Mouse (Mus musculus) liver, embryonic 11.5 days (tissue): ENCODE measurements around the gene Oprl1. TPM values are rescaled to one million over a fixed set of nuclear protein-coding genes. Genes with fewer than 3 reads are reported as not detected.
A peak's percentile ranks its signal among the peaks of the same experiment; 100 is the strongest.

ENCODE experiments used
- ATAC-seq: fragments of 200-750 bp; cut with Nextera tagmentation; replicated peaks from 2 replicates; pipeline ENCODE4 v1.8.0; 2017; ENCODE audit warnings: moderate number of reproducible peaks, mild to moderate bottlenecking, moderate TSS enrichment, moderate library complexity; ENCODE audit not compliant: low FRiP score
- DNase-seq: peaks from one replicate; pipeline ENCODE4 v3.0.0-alpha.2; 2017; ENCODE audit warnings: low spot score
- H3K27ac ChIP-seq: fragments of 300-500 bp; sonication (generic); 2 replicates; pipeline ENCODE4 v1.5.1; 2014; ENCODE audit warnings: mild to moderate bottlenecking, low read depth, low read length, control low read depth
- H3K27me3 ChIP-seq: fragments of 300-500 bp; sonication (generic); replicated peaks from 2 replicates; pipeline ENCODE4 v1.6.1; 2014; ENCODE audit warnings: low read length, mixed read lengths; ENCODE audit not compliant: control insufficient read depth, insufficient read depth
- H3K36me3 ChIP-seq: fragments of 300-500 bp; sonication (generic); 2 replicates; pipeline ENCODE4 v1.6.1; 2014; ENCODE audit warnings: mild to moderate bottlenecking, low read length, moderate library complexity, mixed read lengths; ENCODE audit not compliant: control insufficient read depth, insufficient read depth
- H3K4me1 ChIP-seq: fragments of 300-500 bp; sonication (generic); replicated peaks from 2 replicates; pipeline ENCODE4 v1.6.1; 2014; ENCODE audit warnings: low read length, mixed read lengths; ENCODE audit not compliant: control insufficient read depth, insufficient read depth
- H3K4me2 ChIP-seq: fragments of 300-500 bp; sonication (generic); 2 replicates; pipeline ENCODE4 v1.6.1; 2014; ENCODE audit warnings: mild to moderate bottlenecking, control low read depth, moderate library complexity
- H3K4me3 ChIP-seq: fragments of 300-500 bp; sonication (generic); 2 replicates; pipeline ENCODE4 v1.5.1; 2014; ENCODE audit warnings: low read depth, low read length, control low read depth
- H3K9ac ChIP-seq: fragments of 300-500 bp; sonication (generic); 2 replicates; pipeline ENCODE4 v1.6.1; 2014; ENCODE audit warnings: low read depth, low read length, control low read depth
- H3K9me3 ChIP-seq: fragments of 300-500 bp; sonication (generic); 2 replicates; pipeline ENCODE4 v1.6.1; 2016; ENCODE audit warnings: low read length, inconsistent platforms, mixed read lengths; ENCODE audit not compliant: control insufficient read depth
- WGBS: fragments of 180-500 bp; shearing (Covaris S2); extraction: QIAGEN DNeasy Blood & Tissue Kit; methylation state at CpG from one replicate; pipeline ENCODE4 v1.1.7; 2014; 5-methylcytosine and 5-hydroxymethylcytosine counted together
- polyA plus RNA-seq: library from polyadenylated mRNA; unstranded; fragments of >200 nt; fragmentation: Nextera tagmentation; extraction: Ambion mirVana; gene quantifications from 2 replicates; pipeline ENCODE4 v1.2.1, GENCODE M21; 2014

The Oprl1 gene
- polyA plus RNA-seq, 1 experiment from 2014 or later = 2.0 TPM

DNA sequence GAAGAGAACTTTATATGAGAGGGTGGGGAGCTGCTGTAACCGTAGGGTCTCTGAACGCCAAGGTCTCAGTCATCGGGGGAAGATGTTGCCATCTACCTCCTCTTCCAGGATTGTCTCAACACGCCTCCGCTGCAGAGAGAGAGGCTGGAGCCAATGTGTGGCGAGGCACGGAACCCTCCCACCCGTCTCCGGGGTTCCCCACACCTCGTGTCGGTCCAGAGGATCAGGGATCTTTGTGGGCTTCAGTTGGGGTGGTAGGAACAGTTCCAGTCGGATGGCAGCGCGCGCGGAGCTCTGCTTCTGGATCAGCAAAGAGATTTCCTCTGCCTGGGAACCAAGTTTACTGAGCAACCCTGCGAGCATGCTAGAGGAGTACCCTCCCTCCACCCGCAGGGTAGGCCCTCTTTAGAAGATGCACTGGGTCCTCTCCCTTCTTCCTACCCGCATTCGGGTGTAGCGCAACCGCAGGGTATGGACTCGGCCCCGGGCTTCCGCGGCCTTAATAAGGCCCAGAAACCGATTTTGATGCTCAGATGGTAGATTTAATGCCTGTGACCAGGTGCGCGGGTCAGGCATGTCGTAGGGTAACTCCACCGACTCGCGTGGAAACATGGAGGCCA is 17.9 kb upstream of the Oprl1 start:
- Histone ChIP-seq H3K27me3 (0 out of 2 replicates have a peak, but pooled peaks cover 2% of the 10 kb centered on the region), H3K27ac (no peak overlapping the region), H3K4me1 (no peaks in the 10 kb centered on the region; the same call in 1 of the 2 replicates), H3K9ac (no peak overlapping the region), H3K4me3 (no peak overlapping the region), H3K9me3 (no peaks in the 10 kb centered on the region), H3K4me2 (no peak overlapping the region), H3K36me3 (no peaks in the 10 kb centered on the region)
- no peak for DNase-seq
- 67% methylated on average over 33 of the region's 33 CpGs for WGBS
- ATAC-seq = no peak

DNA sequence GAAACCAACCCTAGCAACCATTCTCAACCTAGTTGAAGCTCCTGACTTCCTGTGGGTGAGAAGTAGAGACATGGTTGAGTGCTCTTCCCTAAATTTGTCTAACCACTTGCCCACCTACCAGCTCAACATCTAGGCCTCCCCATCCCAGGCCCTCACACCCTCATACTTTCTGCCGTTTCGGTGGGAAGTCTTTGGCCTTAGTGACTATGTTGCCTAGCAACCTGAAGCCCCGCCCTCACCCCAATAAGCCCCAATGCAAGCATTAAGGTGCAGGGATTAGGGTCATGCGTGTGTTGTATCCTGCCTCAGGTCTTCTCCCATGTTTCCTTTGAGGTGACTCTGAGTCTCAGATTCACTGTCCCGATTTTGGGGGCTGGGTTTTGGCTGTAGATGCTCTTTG is 16.6 kb upstream of the Oprl1 start, which contains the start of gene Lkaaear1:
TSS of gene Lkaaear1 (minus strand) at position 202 of the 400 bp plus-strand sequence.
- no peak for DNase-seq
- Histone ChIP-seq H3K9me3 (no peaks in the 10 kb centered on the region), H3K4me1 (no peaks in the 10 kb centered on the region), H3K4me2 (no peak within 1 kb of the TSS), H3K36me3 (no peaks in the 10 kb centered on the region), H3K9ac (no peak within 1 kb of the TSS), H3K27ac (no peak within 1 kb of the TSS), H3K4me3 (no peak within 1 kb of the TSS), H3K27me3 (0 out of 2 replicates have a peak, but pooled peaks cover 2% of the 10 kb centered on the region)
- ATAC-seq = no peak
- 61% methylated on average over 5 of the region's 5 CpGs for WGBS

DNA sequence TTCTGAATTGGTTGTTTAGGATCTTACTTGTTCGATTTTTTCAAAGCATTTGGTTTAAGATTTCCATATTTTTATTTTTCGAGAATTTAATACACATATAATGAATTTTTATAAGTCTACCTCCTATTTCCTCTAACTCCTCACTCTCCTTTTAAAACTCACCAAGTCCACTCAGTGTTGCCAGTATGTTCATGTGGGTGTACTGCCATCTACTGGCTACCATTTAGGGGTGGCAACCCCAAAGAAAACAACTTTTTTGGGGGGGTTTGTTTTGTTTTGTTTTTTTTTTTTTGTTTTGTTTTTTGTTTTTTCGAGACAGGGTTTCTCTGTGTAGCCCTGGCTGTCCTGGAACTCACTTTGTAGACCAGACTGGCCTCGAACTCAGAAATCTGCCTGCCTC is 8.1 kb upstream of the Oprl1 start:
- Histone ChIP-seq H3K9me3 (no peaks in the 10 kb centered on the region), H3K27me3 (no peaks in the 10 kb centered on the region), H3K4me2 (no peak overlapping the region), H3K9ac (no peak overlapping the region), H3K36me3 (no peaks in the 10 kb centered on the region), H3K27ac (no peak overlapping the region), H3K4me3 (no peak overlapping the region), H3K4me1 (no peaks in the 10 kb centered on the region)
- DNase-seq (no peak), ATAC-seq (no peak)
- WGBS = 15% methylated on average over 3 of the region's 4 CpGs

DNA sequence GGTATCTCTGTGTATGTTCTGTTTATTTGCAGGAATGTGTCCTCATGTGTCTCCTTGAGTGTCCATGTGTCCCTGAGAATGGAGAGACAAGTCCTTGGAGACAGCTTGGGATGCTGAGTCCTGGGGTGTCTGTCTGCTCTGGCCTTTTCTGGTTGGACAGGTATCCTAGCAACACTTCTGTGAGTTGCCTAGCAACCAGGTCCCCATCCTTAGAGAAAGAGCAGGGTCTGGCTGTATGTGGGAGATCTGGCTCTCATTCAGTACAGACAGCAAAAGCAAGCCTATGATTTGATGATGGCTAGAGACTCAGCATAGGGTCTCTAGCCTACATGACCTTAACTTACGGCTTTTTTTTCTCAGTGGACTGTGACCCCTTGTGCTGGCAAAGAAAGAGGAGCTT is 1.1 kb upstream of the Oprl1 start:
- no peak for ATAC-seq
- H3K4me1 ChIP-seq = 0 out of 2 replicates have a peak, but pooled peaks cover 3% of the 10 kb centered on the region
- H3K4me2 ChIP-seq = no peak overlapping the region
- no peak overlapping the region for H3K27ac ChIP-seq
- 79% methylated on average over 1 of the region's 1 CpGs for WGBS
- no peaks in the 10 kb centered on the region for H3K27me3 ChIP-seq
- no peak for DNase-seq
- H3K9me3 ChIP-seq = no peaks in the 10 kb centered on the region
- H3K9ac ChIP-seq = no peak overlapping the region
- H3K4me3 ChIP-seq = no peak overlapping the region
- H3K36me3 ChIP-seq = no peaks in the 10 kb centered on the region

- Histone ChIP-seq H3K4me2 (peak overlapping the region; percentile 40), H3K27ac (no peak overlapping the region), H3K4me1 (0 out of 2 replicates have a peak, but pooled peaks cover 3% of the 10 kb centered on the region), H3K36me3 (no peaks in the 10 kb centered on the region), H3K9me3 (no peaks in the 10 kb centered on the region), H3K4me3 (no peak overlapping the region; the same call in 1 of the 2 replicates), H3K27me3 (no peaks in the 10 kb centered on the region), H3K9ac (no peak overlapping the region)
- DNase-seq = no peak
- ATAC-seq = no peak
- WGBS = 70% methylated on average over 3 of the region's 3 CpGs
These were observed 566 bp downstream of the Oprl1 start for GRCm38 (mm10) chr2:181715382-181715781.

- Histone ChIP-seq H3K9me3 (no peaks in the 10 kb centered on the region), H3K27me3 (no peaks in the 10 kb centered on the region), H3K4me2 (no peak overlapping the region), H3K36me3 (no peaks in the 10 kb centered on the region), H3K4me3 (no peak overlapping the region), H3K9ac (no peak overlapping the region), H3K4me1 (0 out of 2 replicates have a peak, but pooled peaks cover 3% of the 10 kb centered on the region), H3K27ac (no peak overlapping the region)
- WGBS = 65% methylated on average over 3 of the region's 3 CpGs
- ATAC-seq (no peak), DNase-seq (no peak)
These were observed 2.2 kb downstream of the Oprl1 start for GRCm38 (mm10) chr2:181716991-181717390.

- Histone ChIP-seq H3K4me3 (no peak overlapping the region), H3K9ac (no peak overlapping the region), H3K36me3 (no peaks in the 10 kb centered on the region), H3K9me3 (no peaks in the 10 kb centered on the region), H3K4me2 (no peak overlapping the region), H3K27me3 (no peaks in the 10 kb centered on the region), H3K27ac (no peak overlapping the region), H3K4me1 (0 out of 2 replicates have a peak, but pooled peaks cover under 1% of the 10 kb centered on the region)
- ATAC-seq (no peak), DNase-seq (no peak)
- 35% methylated on average over 3 of the region's 3 CpGs for WGBS
These were observed 5.2 kb downstream of the Oprl1 start for GRCm38 (mm10) chr2:181720061-181720460.

- H3K4me3 ChIP-seq = no peak overlapping the region
- ATAC-seq (no peak), DNase-seq (no peak)
- no peaks in the 10 kb centered on the region for H3K27me3 ChIP-seq
- no peak overlapping the region for H3K9ac ChIP-seq
- no peak overlapping the region for H3K27ac ChIP-seq
- no peaks in the 10 kb centered on the region for H3K4me1 ChIP-seq
- H3K9me3 ChIP-seq = no peaks in the 10 kb centered on the region
- no peak overlapping the region for H3K4me2 ChIP-seq
- H3K36me3 ChIP-seq = no peaks in the 10 kb centered on the region
These were observed 6.4 kb downstream of the Oprl1 start for GRCm38 (mm10) chr2:181721200-181721599.

DNA sequence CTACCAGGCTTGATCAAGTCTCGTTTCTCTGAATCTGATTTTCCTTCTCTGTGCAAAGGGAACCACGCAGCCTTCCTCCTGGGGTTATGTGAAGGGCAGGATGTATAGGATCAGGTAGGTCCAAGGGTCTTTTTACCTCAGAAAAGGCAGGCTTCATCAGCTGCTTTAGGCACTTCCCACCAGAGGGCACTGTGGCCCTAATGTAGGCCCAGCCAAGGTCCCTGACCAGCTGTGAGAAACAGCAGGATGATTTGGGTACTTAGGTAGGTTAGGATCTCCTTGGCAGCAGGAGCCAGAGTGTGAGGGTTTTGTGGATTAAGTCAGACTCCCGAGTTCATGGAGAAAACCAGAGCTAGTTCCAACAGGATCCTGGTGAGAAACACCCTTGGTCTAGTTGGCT is 7.4 kb downstream of the Oprl1 start:
- Histone ChIP-seq H3K9me3 (no peaks in the 10 kb centered on the region), H3K4me1 (no peaks in the 10 kb centered on the region), H3K9ac (no peak overlapping the region), H3K4me3 (no peak overlapping the region), H3K27me3 (no peaks in the 10 kb centered on the region), H3K36me3 (no peaks in the 10 kb centered on the region), H3K27ac (no peak overlapping the region), H3K4me2 (no peak overlapping the region)
- 8% methylated on average over 3 of the region's 3 CpGs for WGBS
- ATAC-seq (no peak), DNase-seq (no peak)
